Mouse (Mus musculus) adrenal gland, postnatal 25 days (tissue): Measurements from ENCODE around the gene Bcor. TPM values are rescaled to one million over a fixed set of nuclear protein-coding genes. Genes with fewer than 3 reads are reported as not detected.

Experiments used
- DNase-seq: peaks from one replicate; pipeline ENCODE4 v3.0.0; 2021; ENCODE audit warnings: mixed read lengths
- total RNA-seq: library from RNA; stranded (reverse); gene quantifications from 2 replicates; pipeline ENCODE4 v1.2.3, GENCODE M21; 2021

Bcor gene
- total RNA-seq, 1 experiment from 2014 or later = 22.7 TPM

DNA sequence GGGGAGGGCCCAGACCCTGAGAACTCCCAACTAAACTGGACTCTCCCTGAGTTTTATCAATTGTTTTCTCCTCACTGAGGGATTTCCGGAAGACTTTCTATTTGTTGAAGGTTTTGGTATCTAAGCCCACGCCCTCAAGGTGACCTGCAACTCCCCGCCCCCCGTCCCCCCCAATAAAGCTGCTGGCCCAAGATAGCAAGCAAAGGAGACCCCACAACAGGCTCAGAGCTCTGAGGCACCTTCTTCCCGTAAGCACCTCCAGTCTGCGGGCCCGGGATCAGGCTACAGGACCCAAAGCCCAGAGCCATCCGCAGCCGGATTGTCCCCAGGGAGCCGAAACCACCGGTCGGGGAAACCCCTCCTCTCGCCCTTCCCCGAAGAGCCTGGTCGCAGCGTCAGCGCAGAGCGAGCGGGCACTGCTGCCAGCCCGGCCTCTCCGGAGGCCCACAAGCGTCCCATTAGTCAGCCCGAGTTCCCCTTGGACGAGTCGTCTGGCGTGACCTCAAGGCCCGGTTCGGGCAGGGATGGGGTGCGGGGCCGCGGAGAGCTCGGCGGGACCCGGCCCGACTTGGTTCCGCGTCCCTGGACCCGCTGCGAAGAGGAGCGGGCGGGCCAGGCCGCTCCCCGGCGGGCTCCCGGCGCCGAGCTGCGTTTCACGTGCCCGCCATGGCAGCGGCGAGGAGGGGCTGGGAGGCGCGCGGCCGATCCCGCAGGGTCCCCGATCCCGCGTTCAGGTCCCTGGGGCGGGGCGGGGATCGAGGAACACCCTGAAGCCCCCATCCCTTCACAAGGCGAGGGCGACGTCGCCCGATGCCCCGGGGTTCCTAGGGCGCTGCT, 73.3 kb downstream of the Bcor start:
- peak; percentile 66 for DNase-seq

DNA sequence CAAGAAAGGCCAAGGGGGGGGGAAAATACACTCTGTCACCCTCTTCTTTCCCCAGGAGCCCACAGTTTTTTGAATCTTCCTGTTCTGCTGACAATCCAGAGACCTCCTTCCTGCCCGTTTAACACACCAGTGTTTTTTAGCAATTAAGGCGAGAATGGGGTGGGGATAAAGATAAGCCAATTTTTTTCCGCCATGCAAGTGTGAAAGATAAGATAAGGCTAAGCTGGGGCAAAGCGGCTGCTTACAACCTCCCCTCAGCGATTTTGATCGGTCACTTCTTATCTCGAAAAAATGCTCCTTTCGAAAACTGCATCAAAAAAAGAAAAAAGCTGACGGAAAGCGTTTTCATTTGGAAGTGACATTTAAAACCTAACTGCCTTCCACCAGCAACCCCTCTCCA, 74.2 kb downstream of the Bcor start:
- no peak for DNase-seq

DNA sequence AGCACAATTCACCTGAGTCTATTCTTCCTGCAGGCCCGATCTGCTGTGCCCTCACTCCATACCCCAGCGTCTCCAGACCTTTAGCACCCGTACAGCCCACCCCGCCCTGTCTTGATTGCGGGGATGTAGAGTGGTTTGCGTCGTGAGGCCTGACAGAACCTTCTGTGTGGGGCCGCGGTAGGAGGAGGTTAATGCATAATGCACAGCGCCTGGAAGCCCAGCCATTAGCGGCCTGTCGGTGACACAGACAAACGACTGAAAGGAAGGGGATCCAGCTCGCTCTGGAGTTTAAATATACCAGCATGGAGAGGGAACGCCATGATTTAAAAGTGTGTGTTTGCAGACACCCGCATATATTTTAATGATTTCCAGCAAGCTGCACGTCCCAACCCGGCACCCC, 74.9 kb downstream of the Bcor start:
- DNase-seq = no peak

DNA sequence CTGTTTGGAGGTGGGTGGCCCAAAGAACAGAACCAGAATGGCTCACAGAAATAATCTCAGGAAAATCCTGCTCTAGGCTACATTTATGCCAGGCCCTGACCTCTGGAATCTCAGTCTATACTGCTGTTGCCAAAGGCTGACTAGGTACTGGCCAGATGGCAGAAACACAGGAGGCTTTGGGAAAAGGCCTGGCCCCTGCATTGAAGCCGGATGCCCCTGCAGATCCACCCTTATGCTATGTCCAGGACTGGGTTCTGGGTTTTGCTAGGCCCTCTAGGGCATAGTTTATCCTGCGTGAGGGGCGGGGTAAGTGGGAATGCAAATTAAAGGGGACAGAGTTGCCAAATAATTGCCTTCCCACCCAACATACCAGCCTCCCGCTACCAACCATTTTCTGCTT, 75.5 kb downstream of the Bcor start:
- DNase-seq = no peak

DNA sequence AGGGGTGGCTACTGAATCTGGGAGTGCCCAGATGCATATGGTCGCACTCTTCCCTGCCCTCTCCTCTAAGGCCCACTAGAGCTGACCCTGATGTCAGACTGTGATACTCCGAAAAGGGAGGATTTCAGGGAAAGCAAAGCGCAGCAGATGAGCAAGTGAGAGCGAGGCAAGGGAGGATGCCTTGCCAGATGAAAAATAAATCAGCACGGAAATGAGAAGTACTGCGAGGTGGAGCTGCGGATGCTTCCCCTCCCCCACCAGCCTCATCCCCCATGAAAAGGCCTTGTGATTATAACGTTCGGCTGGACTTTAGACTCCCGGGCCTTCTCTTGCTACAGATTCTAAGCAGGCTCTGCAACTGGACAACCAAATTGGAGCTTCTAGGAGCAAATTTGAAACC, 76.5 kb downstream of the Bcor start:
- no peak for DNase-seq

DNA sequence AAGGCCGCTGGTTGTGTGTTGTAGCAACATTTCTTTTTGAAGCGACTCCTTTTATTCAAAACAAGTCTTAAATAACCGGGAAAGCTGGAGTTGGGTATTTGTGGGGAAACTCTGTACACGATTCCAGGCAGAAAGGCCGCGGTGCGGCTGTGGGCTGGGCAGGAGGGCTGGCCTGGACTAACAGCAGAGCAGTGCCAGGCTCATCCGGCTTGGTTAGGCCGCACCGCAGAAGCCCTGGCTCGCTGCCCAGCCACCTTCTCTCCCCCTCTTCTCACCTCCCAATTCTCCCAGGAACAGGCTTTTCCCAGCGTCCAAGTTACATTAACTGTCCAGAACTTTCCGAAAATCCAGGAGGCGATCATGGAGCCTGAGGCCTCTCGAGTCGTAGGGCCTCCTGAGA, 77.4 kb downstream of the Bcor start:
- no peak for DNase-seq

DNA sequence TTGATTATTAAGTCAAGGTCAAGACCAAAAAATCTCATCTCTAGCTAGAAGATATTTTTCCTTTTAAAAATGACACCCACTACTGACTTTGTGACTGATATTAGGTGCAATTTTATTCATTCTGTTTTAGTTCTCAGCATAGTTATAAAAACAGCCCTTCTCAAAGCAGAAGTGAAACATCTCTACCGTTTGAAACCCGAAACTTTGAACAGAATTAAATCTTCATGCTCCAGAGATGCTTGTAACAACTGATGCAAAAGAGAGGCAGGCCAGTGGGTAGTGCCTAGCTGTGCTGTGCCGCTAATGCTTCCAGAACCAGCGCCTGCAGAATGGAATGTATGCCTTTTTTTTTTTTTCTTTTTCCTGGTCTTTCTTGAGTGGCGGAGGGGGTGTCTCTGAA, 78.0 kb downstream of the Bcor start:
- DNase-seq = no peak

DNA sequence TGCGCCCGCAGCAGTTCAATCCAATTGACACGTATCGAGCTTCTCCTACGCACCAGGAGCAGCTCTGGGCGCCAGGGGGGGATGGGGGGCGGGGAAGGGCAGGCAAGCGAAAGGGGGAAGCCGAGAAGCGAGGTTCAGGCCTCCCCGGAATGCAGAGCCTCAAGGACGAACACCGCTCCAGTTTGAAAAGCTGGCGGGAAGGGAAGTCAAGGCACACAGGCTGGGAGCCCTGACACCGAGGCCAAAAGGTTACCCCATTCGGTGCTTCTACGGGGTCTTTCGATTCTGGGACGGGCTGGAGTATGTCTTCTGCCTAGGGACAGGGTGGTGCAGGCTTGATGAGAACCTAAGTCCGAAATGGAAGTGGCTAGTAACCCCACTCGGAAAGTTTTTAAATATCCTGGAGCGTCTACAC, 78.4 kb downstream of the Bcor start:
- DNase-seq = no peak

DNA sequence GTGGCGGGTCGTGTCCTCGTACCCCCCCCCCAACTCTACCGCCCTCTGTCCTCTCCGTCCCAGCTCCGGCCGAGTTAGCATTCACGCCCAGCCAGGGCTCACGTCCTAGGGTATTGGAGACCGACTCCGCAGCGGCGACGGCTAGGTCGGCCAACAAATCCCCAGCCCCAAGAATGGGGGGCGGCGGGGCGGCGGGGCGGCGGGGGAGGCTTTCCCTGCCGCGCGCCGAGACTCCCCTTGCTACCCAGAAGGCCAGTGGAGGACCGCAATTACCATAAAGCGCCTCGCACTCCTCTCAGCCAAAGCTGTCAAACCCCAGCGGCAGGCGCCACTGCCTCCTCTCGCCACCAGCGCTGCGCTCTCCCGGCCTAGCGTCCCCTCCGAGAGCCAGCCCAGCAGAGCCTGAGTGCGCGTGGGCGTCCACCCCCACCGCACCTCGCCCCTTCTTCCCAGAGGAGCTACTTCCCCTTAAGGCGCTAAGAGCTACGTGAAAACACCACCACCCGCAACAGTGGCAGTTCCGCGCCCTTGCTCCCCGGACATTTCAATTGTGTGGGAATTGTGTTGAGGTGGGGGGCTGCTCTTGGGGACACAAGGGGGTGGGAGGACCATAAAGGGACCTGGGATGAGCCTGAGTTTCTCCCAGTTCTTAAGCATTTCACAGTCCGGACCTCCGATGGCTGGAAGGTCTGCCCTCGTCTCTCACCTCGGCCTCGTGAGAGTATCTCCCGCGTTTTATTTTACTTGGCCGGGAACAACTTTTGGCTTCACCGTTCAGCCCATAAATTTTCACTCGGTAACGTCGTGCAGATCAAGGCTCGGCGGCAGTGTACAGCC, 79.0 kb downstream of the Bcor start:
- DNase-seq = peak; percentile 25

DNA sequence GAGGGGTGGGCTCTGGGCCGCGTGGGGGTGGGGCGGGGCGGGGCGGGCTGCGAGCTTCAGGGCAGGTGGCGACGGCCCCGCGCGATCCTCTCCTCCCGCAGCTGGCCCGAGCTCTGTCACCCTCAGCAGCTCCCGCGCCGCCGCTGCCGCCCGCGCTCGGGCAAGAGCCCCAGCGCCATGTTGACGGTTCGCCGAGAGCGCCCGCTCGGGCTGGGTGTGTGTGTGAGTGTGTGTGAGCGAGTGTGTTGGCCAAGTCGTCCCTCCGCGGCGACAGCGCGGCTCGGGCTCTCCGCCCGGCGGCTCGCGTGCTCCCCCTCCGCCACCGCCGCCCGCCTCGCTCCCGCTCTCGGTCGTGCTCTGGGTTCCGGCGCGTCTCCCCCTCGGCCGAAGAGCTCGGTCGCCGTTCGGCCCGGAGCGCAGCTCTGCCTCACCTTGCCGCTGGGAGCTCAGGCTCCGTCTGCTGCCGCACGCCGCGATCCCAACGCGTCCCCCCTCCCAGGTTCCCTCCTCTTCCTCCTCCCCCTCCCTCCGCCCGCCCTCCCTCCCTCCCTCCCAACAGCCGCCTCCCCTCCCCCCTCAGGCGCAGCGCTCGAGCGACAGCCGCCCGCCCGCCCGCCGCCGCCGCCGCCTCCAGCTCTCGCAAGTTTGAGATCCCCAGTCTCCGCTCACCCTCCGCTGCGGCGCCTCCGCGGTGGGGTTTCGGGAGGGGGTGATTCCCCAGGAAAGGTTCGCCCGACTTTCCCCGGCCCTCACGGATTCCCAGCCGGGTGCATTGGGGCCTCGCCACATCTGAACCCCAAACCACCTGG, 79.9 kb downstream of the Bcor start:
- DNase-seq = peak; percentile 76

DNA sequence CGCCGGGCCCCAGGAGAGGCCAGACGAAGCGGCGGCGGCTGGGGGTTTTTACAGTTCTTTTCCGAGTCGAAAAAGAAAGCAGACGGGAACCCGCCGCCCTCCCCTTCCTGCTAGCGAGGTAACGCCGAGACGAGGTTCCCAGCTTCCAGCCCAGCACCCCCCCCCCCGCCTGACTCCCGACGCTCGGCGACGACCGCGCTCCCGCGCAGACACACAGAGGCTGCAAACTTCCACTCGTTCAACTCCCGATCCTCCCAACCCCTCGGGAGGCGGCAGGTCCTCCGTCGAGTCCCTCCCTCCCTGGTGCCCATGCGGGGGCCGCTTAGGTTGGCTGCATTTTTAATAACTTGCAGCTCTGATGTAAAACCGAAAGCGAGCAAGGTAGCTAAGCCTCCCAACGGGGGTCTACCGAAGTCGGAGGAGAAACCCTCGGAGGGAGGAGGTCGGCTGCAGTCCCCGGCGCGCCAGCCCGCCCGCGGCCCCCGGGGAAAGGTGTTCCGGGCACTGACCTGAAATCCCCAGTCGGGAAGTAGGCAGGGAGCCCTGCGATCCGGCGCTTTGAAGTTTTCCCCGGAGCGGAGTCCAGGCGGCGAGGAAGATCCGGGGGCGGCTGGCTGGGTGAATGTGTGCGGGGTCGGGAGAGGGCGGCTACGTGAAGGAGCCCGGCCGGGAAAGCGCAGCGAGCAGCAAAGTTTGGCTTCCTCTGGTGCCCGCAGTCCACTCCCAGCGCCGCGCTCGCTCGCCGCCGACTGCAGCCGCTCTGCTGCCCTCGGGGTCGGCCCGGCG, 80.7 kb downstream of the Bcor start:
- peak; percentile 45 for DNase-seq

DNA sequence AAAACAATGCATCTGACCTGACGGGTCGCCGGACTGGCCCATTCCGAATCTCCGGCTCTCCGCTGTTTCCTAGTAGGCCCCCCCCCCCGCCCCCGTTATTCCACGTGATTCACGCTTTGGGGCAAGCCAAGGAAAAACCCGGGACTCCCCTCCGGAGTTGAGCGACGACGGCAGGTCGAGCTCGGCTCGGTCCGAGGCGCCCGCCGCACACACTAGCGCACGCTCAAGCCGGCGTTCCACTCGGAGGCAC, 81.2 kb downstream of the Bcor start:
- DNase-seq = no peak

DNA sequence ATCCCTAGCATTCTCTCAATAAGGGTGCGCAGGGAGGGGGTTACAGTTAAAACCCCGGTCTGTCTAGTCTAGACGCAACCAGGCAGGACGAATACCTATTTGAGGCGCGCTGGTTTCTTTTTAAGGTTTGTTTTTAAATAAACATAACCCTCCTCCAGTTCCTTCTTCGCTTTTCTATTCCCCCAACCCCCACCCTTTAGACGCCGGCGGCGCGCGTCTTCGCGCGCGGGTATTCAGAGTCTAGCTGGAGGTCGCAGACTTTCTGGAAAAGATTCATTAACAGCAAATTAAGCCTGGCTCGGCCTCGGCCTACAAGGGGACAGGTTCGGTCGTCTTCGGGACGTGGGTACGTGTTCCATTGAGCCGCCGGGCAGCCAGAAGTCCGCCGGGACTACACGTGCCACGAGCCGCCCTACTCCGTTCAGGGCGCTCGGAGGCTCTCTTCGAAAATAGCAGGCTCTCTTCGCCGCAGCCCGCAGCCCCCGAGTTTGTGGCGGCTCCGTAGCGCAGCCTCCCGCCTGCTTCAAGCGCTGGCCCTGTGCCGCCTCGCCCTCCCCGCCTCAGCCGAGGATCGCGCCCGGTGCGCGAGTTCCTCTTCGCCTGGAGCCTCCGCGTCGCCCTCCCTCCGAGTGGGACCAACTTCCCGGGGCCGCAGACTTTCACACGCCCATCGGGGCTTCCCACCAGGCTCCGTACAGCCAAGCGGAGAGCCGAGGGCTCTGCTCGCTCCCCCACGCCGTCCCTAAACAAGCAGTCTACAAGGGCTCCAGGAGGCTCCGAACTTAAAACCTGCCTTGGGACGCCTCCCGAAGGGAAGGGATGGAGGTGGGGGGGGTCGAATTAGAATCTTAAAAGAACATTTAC, 81.7 kb downstream of the Bcor start:
- peak; percentile 36 for DNase-seq

DNA sequence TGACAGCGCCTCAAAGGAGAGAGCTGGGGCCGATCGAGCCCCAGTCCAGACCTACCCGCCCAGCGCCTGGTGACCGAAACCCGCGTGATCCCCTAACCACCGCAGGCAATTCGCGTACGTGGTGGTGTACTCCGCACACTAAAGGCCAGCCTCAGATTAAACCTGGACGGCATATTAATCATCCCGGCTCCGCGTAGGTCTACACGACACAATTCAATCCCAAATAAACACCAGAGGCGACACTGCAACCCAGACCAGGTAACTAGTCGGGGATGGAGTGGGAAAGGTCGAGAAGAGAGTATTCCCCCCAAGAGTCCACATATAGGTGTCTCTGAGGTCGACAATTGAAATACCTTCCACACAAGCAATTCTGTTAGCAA, 82.6 kb downstream of the Bcor start:
- DNase-seq = no peak

DNA sequence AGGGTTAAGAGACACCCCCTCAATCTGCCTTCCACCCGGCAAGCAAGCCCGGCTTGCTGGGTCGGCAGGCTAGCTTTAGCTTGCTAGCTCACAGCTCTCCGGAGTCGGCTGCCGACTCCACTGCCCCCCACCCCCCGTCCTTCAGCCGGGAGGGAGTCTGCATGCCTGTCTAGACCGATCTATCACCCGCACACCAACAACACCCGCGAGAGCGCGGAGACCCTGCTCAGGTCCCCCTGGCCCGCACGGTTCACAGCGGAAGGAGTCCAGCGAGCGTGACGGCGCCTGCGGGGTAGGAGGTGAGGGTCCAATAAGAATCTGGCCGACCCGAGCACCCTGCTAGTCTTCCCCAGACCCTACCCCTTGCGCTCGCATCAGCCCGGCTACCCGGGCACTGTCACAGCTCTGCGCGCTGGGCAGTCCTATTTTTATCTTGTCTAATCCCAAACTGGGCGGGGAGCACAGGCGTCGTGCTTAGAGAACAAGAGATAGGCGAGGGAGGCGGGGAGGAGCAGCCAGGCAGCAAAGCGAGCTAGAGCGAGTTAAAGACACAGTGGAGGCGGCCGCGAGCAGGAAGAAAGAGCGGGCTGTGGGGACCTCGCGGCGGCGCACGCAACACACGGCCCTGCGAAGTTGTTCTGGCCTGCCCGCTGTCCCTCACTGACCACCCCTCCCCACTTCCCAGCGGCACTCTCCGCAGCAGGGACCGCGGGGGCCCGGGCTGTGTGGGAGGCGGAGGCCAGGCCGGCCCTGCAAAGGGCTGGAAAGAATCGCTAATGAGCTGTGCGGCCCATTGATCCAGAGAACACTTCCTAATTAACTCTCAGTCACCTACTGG, 83.2 kb downstream of the Bcor start:
- peak; percentile 64 for DNase-seq

DNA sequence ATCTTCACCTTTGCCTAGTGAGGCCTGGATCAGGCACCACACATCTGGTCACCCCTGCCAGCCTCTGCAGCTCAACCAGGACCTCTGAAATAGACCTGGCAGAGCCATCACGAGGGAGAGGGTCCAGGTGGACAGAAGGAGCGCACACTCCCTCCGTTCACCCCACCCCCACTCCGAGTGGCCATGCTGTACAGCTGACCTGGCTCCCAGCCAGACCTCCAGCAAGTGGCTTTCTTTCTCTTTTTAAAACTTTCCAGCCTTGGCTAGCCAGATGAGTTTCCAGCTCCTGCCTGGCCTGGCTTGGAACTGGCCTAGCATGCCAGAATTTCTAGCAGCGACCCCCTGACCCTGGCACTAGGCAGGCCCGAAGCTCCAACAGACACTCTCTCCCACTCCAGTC, 87.4 kb downstream of the Bcor start:
- peak; percentile 29 for DNase-seq

DNA sequence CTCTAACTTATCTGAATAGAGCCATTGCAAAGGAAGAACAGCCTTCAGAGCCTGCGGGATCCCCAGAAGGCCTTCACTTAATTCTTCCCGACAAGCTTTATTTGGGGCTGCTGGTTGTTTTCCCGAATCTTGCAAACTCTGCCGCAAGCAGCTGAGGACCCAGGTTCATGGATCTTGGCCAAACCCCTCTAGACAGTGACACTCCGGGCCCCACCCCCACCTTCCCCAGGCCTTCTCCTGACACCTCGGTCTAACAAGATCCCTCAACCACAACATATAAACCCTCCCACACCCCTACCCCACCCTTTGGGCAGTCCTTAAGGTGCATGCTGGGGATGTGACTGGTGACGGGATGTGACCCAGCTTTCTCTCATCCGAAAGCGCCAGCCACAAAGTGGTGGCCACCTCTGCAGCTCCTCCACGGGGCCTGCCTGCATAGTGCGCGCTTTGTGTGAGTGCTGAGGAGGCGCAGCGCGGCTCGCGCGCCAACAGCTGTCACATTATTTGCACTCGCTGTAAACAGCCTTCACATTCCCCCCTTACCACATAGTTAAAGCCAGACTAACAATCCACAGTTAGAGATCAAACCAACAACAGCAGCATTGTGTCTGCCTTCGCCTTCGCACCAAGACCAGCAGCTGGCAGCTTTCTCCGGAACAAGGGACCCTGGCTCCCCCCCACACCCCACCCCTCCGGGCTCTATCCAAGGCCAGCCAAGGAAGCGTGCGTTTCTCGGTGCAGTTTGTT, 91.0 kb downstream of the Bcor start:
- DNase-seq = no peak

DNA sequence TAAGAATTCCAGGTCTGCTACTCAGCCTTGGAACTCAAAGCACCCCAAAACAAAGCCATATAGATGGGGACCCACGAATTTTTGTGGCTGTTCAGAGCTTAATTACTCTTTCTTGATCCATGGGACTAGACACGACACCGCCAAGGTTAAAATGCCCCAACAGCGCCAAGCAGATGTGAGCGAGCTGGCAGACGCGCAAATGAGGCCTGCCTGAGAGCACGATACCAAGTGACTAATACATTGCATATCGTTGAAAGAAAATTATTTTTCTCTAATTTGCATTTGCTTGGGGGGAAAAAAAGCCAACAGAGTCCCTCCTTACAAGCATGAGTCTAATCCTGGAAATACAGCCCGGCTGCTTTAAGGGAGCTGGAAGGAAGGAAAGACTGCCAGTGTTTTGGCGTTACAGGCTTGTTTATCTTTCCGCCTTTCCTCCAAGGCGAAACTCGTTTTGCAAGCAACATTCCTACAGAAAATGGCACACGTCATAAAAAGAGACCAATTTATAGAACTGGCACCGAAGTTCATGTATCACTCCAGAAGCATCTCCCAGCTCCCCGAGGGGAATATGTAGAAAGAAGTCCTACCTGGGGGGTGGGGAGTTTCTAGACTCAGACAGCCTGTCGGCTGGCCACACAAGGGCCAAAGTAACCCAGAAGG, 92.2 kb downstream of the Bcor start:
- DNase-seq = peak; percentile 27

DNA sequence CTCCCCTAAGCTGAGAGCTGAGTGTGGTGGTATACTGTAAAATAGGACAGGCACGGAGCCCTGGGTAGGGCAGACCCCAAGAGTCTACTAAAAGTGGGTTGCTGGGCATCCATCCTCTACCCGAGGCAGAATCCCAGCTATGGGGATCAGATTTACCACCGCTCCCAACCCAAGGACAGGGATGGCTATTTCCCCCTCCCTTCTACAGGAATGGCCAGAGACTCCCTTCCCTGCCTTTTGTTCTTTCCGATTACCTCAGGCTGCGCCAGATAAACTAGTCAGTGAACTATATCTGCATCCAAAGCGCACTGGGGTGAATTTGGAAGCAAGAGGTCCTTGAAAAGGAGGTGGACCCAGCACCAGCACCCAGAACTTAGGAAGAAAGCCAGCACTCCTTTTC, 93.1 kb downstream of the Bcor start:
- no peak for DNase-seq
